Mouse (Mus musculus) heart, embryonic 14.5 days (tissue): Measurements from ENCODE around the gene Lgr5. TPM values are rescaled to one million over a fixed set of nuclear protein-coding genes. Genes with fewer than 3 reads are reported as not detected.

Source experiments
- ATAC-seq: fragments of 200-750 bp; cut with Nextera tagmentation; 2 replicates; pipeline ENCODE4 v1.8.0; 2017; ENCODE audit warnings: low read depth, moderate TSS enrichment; ENCODE audit not compliant: insufficient number of reproducible peaks, insufficient read depth, low FRiP score
- H3K27ac ChIP-seq, 2 experiments: fragments of 200-500 bp in 1 of 2; fragments of 300-500 bp in 1 of 2; sonication (generic) in 1 of 2; replicated peaks in 1 of 2; 2 replicates each; pipeline ENCODE4 v1.5.1; 2012 to 2014; ENCODE audit warnings: low read depth in 2 of 2, low read length in 2 of 2, control low read depth in 1 of 2, mild to moderate bottlenecking in 1 of 2, mixed read lengths in 1 of 2; ENCODE audit not compliant: control insufficient read depth in 1 of 2, insufficient read depth in 1 of 2
- H3K27me3 ChIP-seq: fragments of 300-500 bp; sonication (generic); 2 replicates; pipeline ENCODE4 v1.6.1; 2014; ENCODE audit warnings: mild to moderate bottlenecking, low read length, control low read depth; ENCODE audit not compliant: control insufficient read depth, insufficient read depth
- H3K36me3 ChIP-seq: fragments of 300-500 bp; sonication (generic); 2 replicates; pipeline ENCODE4 v1.6.1; 2014; ENCODE audit warnings: mild to moderate bottlenecking, control low read depth, low read length, mixed read lengths; ENCODE audit not compliant: control insufficient read depth, insufficient read depth
- H3K4me1 ChIP-seq, 2 experiments: fragments of 200-500 bp in 1 of 2; fragments of 300-500 bp in 1 of 2; sonication (generic) in 1 of 2; 2 replicates each; pipeline ENCODE4 v1.6.1; 2012 to 2014; ENCODE audit warnings: low read length in 2 of 2, control low read depth in 1 of 2, mixed read lengths in 1 of 2; ENCODE audit not compliant: control insufficient read depth in 2 of 2, insufficient read depth in 2 of 2
- H3K4me2 ChIP-seq: fragments of 300-500 bp; sonication (generic); 2 replicates; pipeline ENCODE4 v1.6.1; 2014; ENCODE audit warnings: mild to moderate bottlenecking, low read length
- H3K4me3 ChIP-seq, 2 experiments: fragments of 200-500 bp in 1 of 2; fragments of 300-500 bp in 1 of 2; sonication (generic) in 1 of 2; 2 replicates each; pipeline ENCODE4 v1.5.1; 2012 to 2014; ENCODE audit warnings: low read length in 2 of 2, mild to moderate bottlenecking in 2 of 2, control low read depth in 1 of 2, low read depth in 1 of 2, moderate library complexity in 1 of 2; ENCODE audit not compliant: control insufficient read depth in 1 of 2, insufficient read depth in 1 of 2
- H3K9ac ChIP-seq: fragments of 300-500 bp; sonication (generic); 2 replicates; pipeline ENCODE4 v1.6.1; 2014; ENCODE audit warnings: mild to moderate bottlenecking, low read length
- H3K9me3 ChIP-seq: fragments of 300-500 bp; sonication (generic); 2 replicates; pipeline ENCODE4 v1.6.1; 2016; ENCODE audit warnings: low read length, control low read depth; ENCODE audit not compliant: control insufficient read depth
- WGBS: fragments of 180-500 bp; shearing (Covaris S2); extraction: QIAGEN DNeasy Blood & Tissue Kit; methylation state at CpG from one replicate; pipeline ENCODE4 v1.1.7; 2014; 5-methylcytosine and 5-hydroxymethylcytosine counted together
- polyA plus RNA-seq: library from polyadenylated mRNA; unstranded; fragments of >200 nt; fragmentation: Nextera tagmentation; extraction: Ambion mirVana; gene quantifications from 2 replicates; pipeline ENCODE4 v1.2.1, GENCODE M21; 2014

Gene Lgr5
- polyA plus RNA-seq, 1 experiment from 2014 or later, result 0.19 TPM

DNA sequence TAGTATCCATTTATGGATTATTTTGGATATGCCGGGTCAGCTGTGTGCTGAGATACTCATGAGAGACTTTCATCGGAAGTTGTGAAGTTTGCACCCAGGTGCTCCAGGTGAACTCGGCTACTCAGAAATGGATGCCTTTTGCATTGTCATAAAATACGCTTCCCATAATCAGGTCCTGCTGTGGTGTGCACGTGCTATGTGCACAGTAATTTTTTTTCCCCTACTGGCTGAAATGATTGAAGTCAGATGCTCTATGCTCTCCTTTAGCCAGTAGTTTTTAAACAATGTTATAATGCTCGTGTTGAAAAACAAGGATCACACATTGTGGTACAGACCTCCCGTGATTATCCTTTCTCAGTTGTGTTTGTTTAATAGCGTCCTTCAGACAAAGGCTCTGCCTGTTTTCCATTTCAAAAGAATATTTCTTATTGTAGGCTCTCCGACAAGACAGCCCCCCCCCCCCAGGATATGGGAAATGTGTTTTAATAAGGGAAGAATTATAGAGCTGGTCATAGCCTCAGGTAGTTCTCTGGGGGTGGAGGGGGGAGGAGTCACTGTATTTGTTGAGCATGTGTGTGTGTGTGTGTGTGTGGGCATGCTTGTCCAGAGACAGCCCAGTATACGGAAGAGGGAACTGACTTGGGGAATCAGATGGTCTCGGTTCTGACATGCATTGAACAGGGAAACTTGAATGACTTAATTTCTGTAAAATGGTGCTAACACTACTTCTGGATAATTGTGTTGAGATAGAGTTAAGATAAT lies 34.0 kb downstream of the Lgr5 start:
- Histone ChIP-seq H3K27ac (no peak overlapping the region), H3K4me3 (no peak overlapping the region), H3K36me3 (no peaks in the 10 kb centered on the region), H3K27me3 (no peaks in the 10 kb centered on the region), H3K4me2 (no peak overlapping the region), H3K9ac (no peak overlapping the region), H3K9me3 (no peaks in the 10 kb centered on the region), H3K4me1 (no peaks in the 10 kb centered on the region)
- ATAC-seq, result no peak
- WGBS, result 79% methylated on average over 11 of the region's 11 CpGs

DNA sequence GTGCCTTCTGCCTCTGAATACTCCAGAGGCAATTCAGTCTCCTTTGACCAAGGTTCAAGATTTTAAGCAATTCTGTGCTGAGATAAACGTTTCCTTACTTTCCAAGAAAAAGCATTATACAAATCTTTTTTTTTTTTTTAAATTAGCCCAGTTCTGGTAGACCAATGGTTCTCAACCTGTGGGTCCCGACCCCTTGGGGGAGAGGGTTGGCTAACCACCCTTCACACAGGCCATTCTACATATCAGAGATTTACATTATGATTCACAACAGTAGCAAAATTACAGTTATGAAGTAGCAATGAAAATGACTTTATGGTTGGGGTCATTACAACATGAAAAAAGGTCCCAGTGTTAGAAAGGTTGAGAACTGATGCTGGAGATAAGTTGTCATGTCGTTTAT lies 36.5 kb downstream of the Lgr5 start:
- Histone ChIP-seq H3K9ac (no peak overlapping the region), H3K4me1 (no peaks in the 10 kb centered on the region), H3K27ac (no peak overlapping the region), H3K4me3 (no peak overlapping the region), H3K36me3 (no peaks in the 10 kb centered on the region), H3K9me3 (no peaks in the 10 kb centered on the region), H3K27me3 (no peaks in the 10 kb centered on the region), H3K4me2 (no peak overlapping the region)
- 61% methylated on average over 3 of the region's 3 CpGs for WGBS
- no peak for ATAC-seq

DNA sequence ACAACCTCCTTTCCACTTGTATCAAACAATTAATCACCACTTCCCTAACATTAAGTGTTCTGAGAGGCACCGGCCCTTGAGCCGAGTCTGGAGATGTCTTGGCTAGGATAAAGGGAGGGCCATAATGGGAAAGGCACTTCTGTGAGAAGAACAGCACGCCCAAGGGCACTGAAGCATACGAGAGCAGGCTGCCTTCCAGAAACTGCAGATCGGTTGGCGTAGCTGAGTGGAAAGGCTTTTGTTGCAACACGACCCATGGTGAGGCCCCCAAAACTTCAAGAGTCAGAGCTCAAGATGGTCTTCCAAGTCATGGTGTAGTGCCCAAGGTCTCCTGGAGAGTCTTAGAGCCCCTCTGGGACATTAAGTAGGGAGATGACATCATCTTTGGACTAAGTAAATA lies 37.3 kb downstream of the Lgr5 start:
- no peak overlapping the region for H3K4me2 ChIP-seq
- no peak for ATAC-seq
- H3K27me3 ChIP-seq, result no peaks in the 10 kb centered on the region
- 74% methylated on average over 7 of the region's 7 CpGs for WGBS
- H3K27ac ChIP-seq, result no peak overlapping the region
- no peak overlapping the region for H3K9ac ChIP-seq
- H3K4me1 ChIP-seq, result no peaks in the 10 kb centered on the region
- no peaks in the 10 kb centered on the region for H3K9me3 ChIP-seq
- no peaks in the 10 kb centered on the region for H3K36me3 ChIP-seq
- no peak overlapping the region for H3K4me3 ChIP-seq

DNA sequence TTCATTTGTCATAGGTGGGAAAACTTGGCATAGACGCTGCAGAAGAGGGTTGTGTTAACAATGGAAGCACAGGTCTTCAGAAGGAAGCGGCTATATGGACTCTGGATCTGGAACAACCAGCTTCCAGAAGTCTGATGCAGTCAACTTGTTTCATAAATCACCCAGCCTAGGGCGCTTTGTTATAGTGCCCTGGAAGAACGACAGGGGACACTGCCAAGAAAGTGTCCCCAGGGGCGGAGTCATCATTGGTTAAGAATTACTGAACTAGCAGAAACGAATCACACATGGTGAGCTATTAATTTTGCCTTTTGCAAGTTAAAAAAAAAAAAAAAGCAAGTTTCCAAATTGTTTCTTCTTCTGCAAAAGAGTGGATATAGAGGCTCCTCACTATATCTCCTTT lies 44.7 kb downstream of the Lgr5 start:
- Histone ChIP-seq H3K36me3 (no peaks in the 10 kb centered on the region), H3K9ac (no peak overlapping the region), H3K27ac (no peak overlapping the region), H3K27me3 (no peaks in the 10 kb centered on the region), H3K4me2 (no peak overlapping the region), H3K4me1 (no peaks in the 10 kb centered on the region), H3K9me3 (no peaks in the 10 kb centered on the region), H3K4me3 (no peak overlapping the region)
- ATAC-seq, result no peak
- WGBS, result 84% methylated on average over 6 of the region's 6 CpGs

DNA sequence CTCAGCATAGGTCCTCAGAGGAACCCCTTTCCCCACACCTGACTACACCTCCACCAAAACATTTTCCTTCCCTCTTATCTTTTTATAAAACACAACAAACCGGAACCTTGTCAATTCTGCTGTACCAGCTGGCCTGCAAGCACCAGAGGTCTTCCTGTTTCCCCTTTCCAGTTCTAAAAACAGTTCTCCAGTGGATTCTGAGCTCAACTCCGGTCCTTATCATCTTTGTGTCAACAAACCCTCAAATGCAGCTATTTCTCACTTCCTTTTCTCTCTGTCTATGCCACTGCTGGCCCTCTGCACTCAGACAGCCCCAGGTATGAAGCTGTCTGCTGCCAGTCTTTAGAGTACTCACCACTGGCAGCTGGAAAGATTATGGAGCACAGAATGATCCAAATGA lies 56.8 kb downstream of the Lgr5 start:
- peaks cover 4 to 11% of the 10 kb centered on the region in 2 experiments; a peak in 3 of 4 replicates for H3K4me1 ChIP-seq
- no peaks in the 10 kb centered on the region for H3K27me3 ChIP-seq
- no peak for ATAC-seq
- H3K9me3 ChIP-seq, result 0 out of 2 replicates have a peak, but pooled peaks cover 5% of the 10 kb centered on the region
- no peak overlapping the region for H3K4me3 ChIP-seq
- 4% methylated on average over 2 of the region's 2 CpGs for WGBS
- no peaks in the 10 kb centered on the region for H3K36me3 ChIP-seq
- H3K4me2 ChIP-seq, result peak overlapping the region; percentile 11
- H3K9ac ChIP-seq, result no peak overlapping the region
- H3K27ac ChIP-seq, result no peak overlapping the region

DNA sequence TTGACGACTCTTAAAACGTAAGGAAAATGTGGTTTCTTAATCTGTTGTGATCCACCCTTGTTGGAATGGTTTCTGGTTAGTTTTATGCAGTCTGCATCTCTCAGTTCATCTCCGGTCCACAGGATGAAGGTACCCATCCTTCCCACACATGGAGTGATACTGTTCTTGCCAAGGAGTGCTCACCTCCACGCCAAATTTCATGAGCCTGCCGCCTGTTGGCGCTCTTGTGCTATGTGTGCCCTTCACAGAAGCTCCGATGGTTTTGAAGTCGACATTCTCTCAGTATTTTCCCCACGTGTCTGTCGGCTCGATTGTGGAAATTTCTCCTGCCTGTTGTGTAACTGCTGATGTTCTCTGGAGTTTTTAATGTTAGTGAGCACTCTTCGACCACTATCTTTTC lies 57.8 kb downstream of the Lgr5 start:
- 83% methylated on average over 12 of the region's 12 CpGs for WGBS
- no peaks in the 10 kb centered on the region for H3K36me3 ChIP-seq
- no peak for ATAC-seq
- 0 out of 2 replicates have a peak, but pooled peaks cover 5% of the 10 kb centered on the region for H3K9me3 ChIP-seq
- peaks cover 4 to 11% of the 10 kb centered on the region in 2 experiments; a peak in 3 of 4 replicates for H3K4me1 ChIP-seq
- no peak overlapping the region for H3K4me3 ChIP-seq
- H3K27ac ChIP-seq, result no peak overlapping the region
- H3K4me2 ChIP-seq, result no peak overlapping the region
- no peak overlapping the region for H3K9ac ChIP-seq
- no peaks in the 10 kb centered on the region for H3K27me3 ChIP-seq

DNA sequence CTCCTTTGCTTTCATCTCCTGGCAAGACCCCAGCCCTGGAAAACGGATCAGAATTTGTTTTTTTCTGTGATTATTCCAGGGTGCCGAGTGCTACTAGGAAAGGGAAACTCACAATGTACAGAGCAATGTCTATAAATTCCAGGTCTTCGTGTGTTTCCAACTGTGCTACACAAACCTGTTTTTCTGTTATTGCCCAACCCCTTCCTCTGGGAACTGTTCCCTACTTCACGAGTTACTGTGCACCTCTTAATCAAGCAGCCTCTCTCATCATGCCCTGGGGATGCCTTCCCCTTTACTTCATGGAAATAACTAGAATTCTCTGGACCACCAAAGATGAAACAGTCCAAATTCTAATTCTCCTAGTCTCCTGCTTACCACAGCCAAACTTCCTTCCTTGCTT lies 58.7 kb downstream of the Lgr5 start:
- no peaks in the 10 kb centered on the region for H3K9me3 ChIP-seq
- ATAC-seq, result no peak
- WGBS, result 45% methylated on average over 4 of the region's 4 CpGs
- H3K4me1 ChIP-seq, result peaks cover 4 to 11% of the 10 kb centered on the region in 2 experiments; a peak in 3 of 4 replicates
- no peak overlapping the region for H3K9ac ChIP-seq
- no peak overlapping the region for H3K4me3 ChIP-seq
- no peaks in the 10 kb centered on the region for H3K36me3 ChIP-seq
- H3K4me2 ChIP-seq, result no peak overlapping the region
- no peaks in the 10 kb centered on the region for H3K27me3 ChIP-seq
- no peak overlapping the region for H3K27ac ChIP-seq

DNA sequence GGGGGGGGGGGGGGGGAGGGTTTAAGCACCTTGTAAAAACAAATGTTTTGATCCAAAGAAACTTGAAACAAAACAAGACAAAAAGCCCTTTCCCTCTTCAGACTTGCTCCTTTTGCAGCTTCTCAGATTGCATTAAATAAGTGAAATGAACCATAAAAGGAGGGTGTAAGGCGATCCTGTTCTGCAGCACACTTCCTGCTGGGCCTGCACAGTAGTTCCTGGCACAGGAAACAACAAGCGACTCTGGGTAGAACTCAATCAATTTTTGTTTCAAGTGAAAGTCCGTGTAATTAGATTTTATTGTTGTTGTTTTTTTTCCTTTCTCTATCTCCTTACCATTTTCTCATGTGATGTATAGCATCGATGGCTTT lies 66.5 kb downstream of the Lgr5 start:
- 71% methylated on average over 4 of the region's 4 CpGs for WGBS
- Histone ChIP-seq H3K27ac (no peak overlapping the region), H3K4me2 (no peak overlapping the region), H3K4me3 (no peak overlapping the region), H3K36me3 (no peaks in the 10 kb centered on the region), H3K9me3 (no peaks in the 10 kb centered on the region), H3K4me1 (peaks cover 3% of the 10 kb centered on the region in 2 experiments; a peak in 2 of 4 replicates), H3K9ac (no peak overlapping the region), H3K27me3 (no peaks in the 10 kb centered on the region)
- no peak for ATAC-seq
